Mouse (Mus musculus) forebrain, embryonic 14.5 days (tissue): Measurements from ENCODE around the gene Mto1. TPM values are rescaled to one million over a fixed set of nuclear protein-coding genes. Genes with fewer than 3 reads are reported as not detected.

Experiments used
- ATAC-seq: fragments of 200-750 bp; cut with Nextera tagmentation; 2 replicates; pipeline ENCODE4 v1.8.0; 2017; ENCODE audit warnings: mild to moderate bottlenecking, moderate library complexity
- DNase-seq: peaks from one replicate; pipeline ENCODE4 v3.0.0-alpha.2; 2015; ENCODE audit warnings: low spot score
- H3K27ac ChIP-seq: fragments of 300-500 bp; sonication (generic); 2 replicates; pipeline ENCODE4 v1.5.1; 2014; ENCODE audit warnings: low read depth, mild to moderate bottlenecking, control low read depth, low read length, moderate library complexity
- H3K27me3 ChIP-seq: fragments of 300-500 bp; sonication (generic); replicated peaks from 2 replicates; pipeline ENCODE4 v1.6.1; 2014; ENCODE audit warnings: low read length, control low read depth, mixed read lengths; ENCODE audit not compliant: control insufficient read depth, insufficient read depth
- H3K36me3 ChIP-seq: fragments of 300-500 bp; sonication (generic); 2 replicates; pipeline ENCODE4 v1.6.1; 2014; ENCODE audit warnings: low read length, control low read depth; ENCODE audit not compliant: control insufficient read depth, insufficient read depth
- H3K4me1 ChIP-seq: fragments of 300-500 bp; sonication (generic); 2 replicates; pipeline ENCODE4 v1.6.1; 2014; ENCODE audit warnings: antibody characterized with exemption, low read length, control low read depth; ENCODE audit not compliant: control insufficient read depth, insufficient read depth
- H3K4me2 ChIP-seq: fragments of 300-500 bp; sonication (generic); 2 replicates; pipeline ENCODE4 v1.6.1; 2014; ENCODE audit warnings: mild to moderate bottlenecking, control low read depth, low read length
- H3K4me3 ChIP-seq: fragments of 300-500 bp; sonication (generic); 2 replicates; pipeline ENCODE4 v1.5.1; 2014; ENCODE audit warnings: low read depth, low read length, control low read depth
- H3K9ac ChIP-seq: fragments of 300-500 bp; sonication (generic); 2 replicates; pipeline ENCODE4 v1.6.1; 2014; ENCODE audit warnings: mild to moderate bottlenecking, low read length, control low read depth, moderate library complexity
- H3K9me3 ChIP-seq: fragments of 300-500 bp; sonication (generic); replicated peaks from 2 replicates; pipeline ENCODE4 v1.6.1; 2016; ENCODE audit warnings: low read length, control low read depth, mixed read lengths; ENCODE audit not compliant: control insufficient read depth
- WGBS: fragments of 180-500 bp; shearing (Covaris S2); extraction: QIAGEN DNeasy Blood & Tissue Kit; methylation state at CpG from one replicate; pipeline ENCODE4 v1.1.7; 2014; 5-methylcytosine and 5-hydroxymethylcytosine counted together
- microRNA-seq: library from miRNA; unstranded; fragments of <30 nt; microRNA quantifications from one replicate; pipeline ENCODE4, GENCODE M21; 2016
- polyA plus RNA-seq: library from polyadenylated mRNA; unstranded; fragments of >200 nt; fragmentation: Nextera tagmentation; extraction: Ambion mirVana; gene quantifications from 2 replicates; pipeline ENCODE4 v1.2.1, GENCODE M21; 2014

Gene Mto1
- polyA plus RNA-seq, 1 experiment from 2014 or later, result 23.0 TPM

DNA sequence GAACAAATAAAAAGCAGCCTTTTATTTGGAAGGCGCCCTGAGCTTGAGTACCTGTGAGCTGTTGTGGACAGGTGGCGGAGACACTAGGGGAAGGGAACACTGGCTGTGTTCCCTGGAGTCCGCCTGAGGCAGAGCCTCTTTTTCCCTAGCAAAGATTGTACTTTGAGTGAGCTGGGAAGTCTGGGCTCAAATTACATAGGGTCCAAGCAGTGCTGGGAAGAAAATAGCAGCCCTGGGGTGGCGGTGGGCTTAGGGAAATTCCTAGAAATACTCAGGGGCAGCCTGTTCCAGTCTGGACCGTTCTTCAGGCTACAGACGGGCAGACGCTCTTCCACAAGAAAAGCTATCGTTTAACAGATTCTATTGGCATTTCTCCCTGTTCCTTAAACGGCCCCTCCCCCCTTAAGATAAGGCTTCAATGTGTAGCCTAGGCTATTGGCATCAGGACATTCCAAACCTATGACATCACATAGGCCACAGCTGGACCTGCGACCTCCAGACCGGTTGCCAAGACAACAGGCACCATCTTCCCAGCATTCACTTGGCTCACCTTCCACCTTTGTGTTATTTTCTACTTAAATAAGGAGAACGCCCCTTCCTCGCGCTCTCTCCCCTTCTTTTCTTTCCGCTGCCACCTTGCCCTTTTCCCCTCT lies 72.2 kb downstream of the Mto1 start:
- Histone ChIP-seq H3K4me3 (peak overlapping the region; percentile 44), H3K36me3 (0 out of 2 replicates have a peak, but pooled peaks cover 5% of the 10 kb centered on the region), H3K4me2 (peak overlapping the region; percentile 87), H3K9ac (peak overlapping the region; percentile 65), H3K9me3 (no peaks in the 10 kb centered on the region), H3K4me1 (peaks cover 4% of the 10 kb centered on the region; the same call in 1 of the 2 replicates), H3K27me3 (no peaks in the 10 kb centered on the region), H3K27ac (peak overlapping the region; percentile 74)
- ATAC-seq, result peak; percentile 83
- WGBS, result 1% methylated on average over 15 of the region's 15 CpGs
- DNase-seq, result peak; percentile 89

DNA sequence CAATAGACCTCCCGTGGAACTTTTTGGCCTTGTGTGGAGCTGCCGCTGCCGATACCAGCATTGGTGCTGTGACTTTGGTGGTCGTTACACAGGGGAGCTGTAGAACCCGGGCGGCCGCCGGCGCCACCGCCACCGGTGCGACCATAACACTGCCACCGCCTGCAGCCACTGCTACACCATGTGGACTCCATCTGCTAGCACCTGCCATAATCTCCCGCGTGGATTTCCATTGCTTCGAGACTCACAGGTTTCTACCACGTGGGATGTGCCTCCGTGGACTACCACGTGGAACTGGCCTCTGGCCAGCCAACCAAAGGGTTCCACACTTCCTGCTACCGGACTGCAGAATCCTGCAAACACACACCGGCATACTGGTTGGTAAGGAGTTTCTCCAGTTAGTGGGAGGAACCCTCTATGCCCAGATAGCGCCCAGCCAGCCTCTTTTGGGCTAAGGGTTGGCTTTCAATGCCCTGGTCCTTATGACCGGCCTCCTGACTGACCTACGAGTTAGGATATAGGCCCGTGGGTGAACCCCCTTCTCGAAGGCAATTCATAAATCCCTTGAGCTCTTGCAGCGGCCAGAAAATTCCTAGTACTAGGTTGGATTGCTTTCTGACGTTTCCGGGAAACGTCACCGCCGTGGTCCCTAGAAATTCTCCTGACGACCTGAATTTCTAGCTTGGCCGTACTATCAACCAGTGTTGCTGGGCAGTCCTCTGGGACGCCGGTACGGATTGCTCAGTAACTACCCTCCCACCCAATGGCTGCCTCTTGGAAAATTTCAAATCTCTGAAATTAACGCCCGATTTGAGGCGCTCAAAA lies 73.0 kb downstream of the Mto1 start:
- H3K36me3 ChIP-seq, result 0 out of 2 replicates have a peak, but pooled peaks cover 5% of the 10 kb centered on the region
- peak overlapping the region; percentile 87 for H3K4me2 ChIP-seq
- WGBS, result 1% methylated on average over 40 of the region's 40 CpGs
- H3K9ac ChIP-seq, result peak overlapping the region; percentile 65
- ATAC-seq, result peak; percentile 66
- peak; percentile 75 for DNase-seq
- H3K9me3 ChIP-seq, result no peaks in the 10 kb centered on the region
- peak overlapping the region; percentile 44 for H3K4me3 ChIP-seq
- peak overlapping the region; percentile 74 for H3K27ac ChIP-seq
- peaks cover 4% of the 10 kb centered on the region; the same call in 1 of the 2 replicates for H3K4me1 ChIP-seq
- no peaks in the 10 kb centered on the region for H3K27me3 ChIP-seq

DNA sequence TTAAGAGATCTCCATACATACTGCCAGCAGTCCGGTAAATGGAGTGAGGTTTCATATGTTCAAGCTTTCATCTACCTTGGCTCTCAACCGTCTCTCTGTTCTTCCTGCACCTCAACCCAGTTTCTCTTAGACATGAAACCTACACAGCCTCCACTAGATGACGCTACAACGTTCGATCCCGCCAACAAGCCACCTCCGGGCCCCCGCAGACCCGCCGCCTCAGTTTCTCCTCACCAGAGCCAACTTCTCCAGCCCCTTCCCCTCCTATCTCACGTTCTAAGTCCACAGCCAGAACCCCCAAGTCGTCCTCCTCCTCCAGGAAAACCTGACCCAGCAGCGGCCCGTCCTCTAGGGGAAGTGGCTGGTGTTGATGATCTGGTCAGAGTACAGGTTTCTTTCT lies 73.7 kb downstream of the Mto1 start:
- Histone ChIP-seq H3K4me1 (peaks cover 4% of the 10 kb centered on the region; the same call in 1 of the 2 replicates), H3K9me3 (no peaks in the 10 kb centered on the region), H3K27me3 (no peaks in the 10 kb centered on the region), H3K36me3 (0 out of 2 replicates have a peak, but pooled peaks cover 5% of the 10 kb centered on the region), H3K4me3 (peak overlapping the region; percentile 44), H3K9ac (peak overlapping the region; percentile 65), H3K4me2 (peak overlapping the region; percentile 87), H3K27ac (0 out of 2 replicates have a peak overlapping the region, but pooled peaks have one; percentile 74)
- WGBS, result 18% methylated on average over 14 of the region's 14 CpGs
- DNase-seq (peak; percentile 62), ATAC-seq (no peak)

Small RNA genes within 50 kb of the gene (microRNA-seq; reads per million reads assigned to microRNA genes)
- not detected for gene Gm26377

Other genes starting within 250 kb of the Mto1 start
- not detected in 2 replicates for gene Gsta1, start 217.6 kb upstream of the Mto1 start, polyA plus RNA-seq
- gene Gm3776, start 191.1 kb upstream of the Mto1 start, polyA plus RNA-seq, result not detected in 2 replicates
- gene Gm10639, start 158.3 kb upstream of the Mto1 start, polyA plus RNA-seq, result not detected in 2 replicates
- gene Omt2a, start 133.4 kb upstream of the Mto1 start, polyA plus RNA-seq, result not detected in 2 replicates
- not detected in 2 replicates for gene Omt2b, start 120.6 kb upstream of the Mto1 start, polyA plus RNA-seq
- not detected in 2 replicates for gene Gsta2, start 92.4 kb upstream of the Mto1 start, polyA plus RNA-seq
- 2.1 and 2.8 TPM in 2 replicates for gene Dppa5a, start 80.0 kb upstream of the Mto1 start, polyA plus RNA-seq
- gene Ooep, start 69.5 kb upstream of the Mto1 start, polyA plus RNA-seq, result 5.6 and 7.3 TPM in 2 replicates
- 0.08 TPM in 1 of 2 replicates, not detected in the other for gene Ddx43, start 52.4 kb upstream of the Mto1 start, polyA plus RNA-seq
- gene Cgas, start 5.0 kb upstream of the Mto1 start, polyA plus RNA-seq, result 0.50 and 0.51 TPM in 2 replicates
- gene Gm17324, start 578 bp downstream of the Mto1 start, polyA plus RNA-seq, result 0.52 and 0.56 TPM in 2 replicates
- gene Eef1a1, start 40.9 kb downstream of the Mto1 start, polyA plus RNA-seq, result 4,517 and 5,265 TPM in 2 replicates
- gene Slc17a5, start 139.8 kb downstream of the Mto1 start, polyA plus RNA-seq, result 10.2 and 14.7 TPM in 2 replicates
- gene Cd109, start 167.3 kb downstream of the Mto1 start, polyA plus RNA-seq, result 1.5 and 2.1 TPM in 2 replicates